Comparison of ENCODE assay signal across 8 mouse cellular contexts in the genomic region with DNA sequence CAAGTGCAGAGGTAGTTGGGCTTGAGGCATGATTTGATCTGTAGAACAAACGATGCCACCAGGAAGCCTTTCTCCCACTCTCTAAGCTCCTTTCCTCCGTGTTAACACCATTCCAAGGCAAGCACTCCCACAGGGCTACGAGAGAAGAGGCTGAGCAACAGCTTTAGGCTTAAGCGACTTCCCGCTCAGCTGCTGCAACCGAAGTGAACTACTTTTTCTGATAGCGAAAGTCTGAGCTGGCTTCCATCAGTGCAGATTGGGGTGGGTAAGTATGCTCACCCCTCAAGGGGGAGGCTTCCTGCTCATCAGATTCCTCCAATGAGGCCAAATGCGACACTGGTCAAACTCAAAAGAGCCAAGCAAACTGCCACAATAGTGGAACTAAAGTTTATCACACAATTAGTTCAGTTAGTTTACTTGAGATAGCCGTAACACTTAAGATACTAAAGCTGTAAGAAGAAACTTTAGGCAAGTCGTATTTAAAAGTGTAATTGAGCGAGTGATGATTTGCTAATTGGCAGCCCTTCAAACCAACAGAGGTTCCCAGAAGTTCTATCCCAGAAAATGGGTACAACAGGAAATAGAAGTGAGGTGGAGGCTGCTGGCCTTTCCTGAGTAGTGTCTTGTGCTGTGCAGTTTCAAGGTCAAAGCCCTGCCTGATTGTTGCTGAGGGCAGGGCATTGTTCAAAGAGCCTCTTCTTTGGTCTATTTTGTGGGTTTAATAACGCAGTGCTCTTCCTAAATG.
DNase-seq lines count a peak whose midpoint lies in the region; ATAC-seq and TF ChIP-seq lines count a peak whose summit lies in the region.

No protein-coding gene starts in this region.

- no peaks in the 10 kb centered on the region for H3K4me1 ChIP-seq in intestine, embryonic 15.5 days (replicated peaks)
- no peaks in the 10 kb centered on the region for H3K4me1 ChIP-seq in midbrain, postnatal 0 days (ENCODE audit: insufficient read depth, low read length)

- no peak overlapping the region for H3K4me3 ChIP-seq in intestine, embryonic 15.5 days (replicated peaks)
- H3K4me3 ChIP-seq in midbrain, postnatal 0 days (ENCODE audit: low read depth, low read length): no peak overlapping the region

- H3K9me3 ChIP-seq in intestine, embryonic 15.5 days: no peaks in the 10 kb centered on the region
- no peaks in the 10 kb centered on the region for H3K9me3 ChIP-seq in midbrain, postnatal 0 days (ENCODE audit: low read length)

- no peak for TF ChIP-seq CTCF in midbrain, postnatal 0 days (IDR thresholded peaks at IDR 0.05)

- no peak overlapping the region for H3K9ac ChIP-seq in intestine, embryonic 15.5 days
- no peak overlapping the region for H3K9ac ChIP-seq in midbrain, postnatal 0 days (replicated peaks; ENCODE audit: low read length, poor library complexity, severe bottlenecking)

- DNase-seq in kidney, postnatal 4 days: peak; percentile 8 to 16
- DNase-seq in kidney, postnatal 10 days: no peak
- peak; percentile 23 for DNase-seq in embryo, embryonic 9.5 days (ENCODE audit: extremely low spot score)
- peak; percentile 30 for DNase-seq in midbrain, postnatal 0 days (ENCODE audit: low spot score)
- DNase-seq in right cerebral cortex, postnatal 4 days: no peak
- no peak for DNase-seq in urinary bladder, postnatal 10 days (ENCODE audit: low spot score)
- DNase-seq in thymus, postnatal 10 days (ENCODE audit: low spot score in 2 of 2): no peak

- ATAC-seq in intestine, embryonic 15.5 days: no peak
- ATAC-seq in midbrain, postnatal 0 days (ENCODE audit: low FRiP score): no peak

- no peak overlapping the region for H3K27ac ChIP-seq in intestine, embryonic 15.5 days
- no peak overlapping the region for H3K27ac ChIP-seq in midbrain, postnatal 0 days (ENCODE audit: low read depth, low read length)

- H3K36me3 ChIP-seq in intestine, embryonic 15.5 days: no peaks in the 10 kb centered on the region
- H3K36me3 ChIP-seq in midbrain, postnatal 0 days (ENCODE audit: insufficient read depth, low read length): no peaks in the 10 kb centered on the region

- peak overlapping the region; percentile 39; the same call in 1 of the 2 replicates for H3K4me2 ChIP-seq in intestine, embryonic 15.5 days (replicated peaks)
- peak overlapping the region; percentile 18; the same call in 1 of the 2 replicates for H3K4me2 ChIP-seq in midbrain, postnatal 0 days (ENCODE audit: low read depth, low read length, poor library complexity, severe bottlenecking)

- no peaks in the 10 kb centered on the region for H3K27me3 ChIP-seq in intestine, embryonic 15.5 days (replicated peaks)
- H3K27me3 ChIP-seq in midbrain, postnatal 0 days (ENCODE audit: insufficient read depth, low read length): no peaks in the 10 kb centered on the region

- WGBS in intestine, embryonic 15.5 days: 18% methylated on average over 12 of the region's 12 CpGs
- 26% methylated on average over 12 of the region's 12 CpGs for WGBS in midbrain, postnatal 0 days

Comparison
In these comparisons a context has a peak if more than half of its experiments do, and no peak if none do; other contexts are left out.
1. DNase-seq: peak in kidney, postnatal 4 days (2 of 2), embryo, embryonic 9.5 days (single experiment) and midbrain, postnatal 0 days (single experiment); none in kidney, postnatal 10 days (single experiment), right cerebral cortex, postnatal 4 days (single experiment), urinary bladder, postnatal 10 days (single experiment) and thymus, postnatal 10 days (0 of 2).